Mouse (Mus musculus) left cerebral cortex, adult 11 months (tissue): ENCODE results near the gene Tnnt3.
A peak's percentile ranks its signal among the peaks of the same experiment; 100 is the strongest.

Source experiments
- DNase-seq: peaks from one replicate; pipeline ENCODE4 v3.0.0; 2022; ENCODE audit warnings: low spot score

The Tnnt3 gene

GRCm38 (mm10) chr7:142476795-142477452, 21.7 kb upstream of the Tnnt3 start:
- no peak for DNase-seq

GRCm38 (mm10) chr7:142478001-142478400, 20.6 kb upstream of the Tnnt3 start:
- DNase-seq: no peak

GRCm38 (mm10) chr7:142478574-142478973, 20.1 kb upstream of the Tnnt3 start:
- DNase-seq: no peak

GRCm38 (mm10) chr7:142479307-142479706, 19.3 kb upstream of the Tnnt3 start:
- no peak for DNase-seq

GRCm38 (mm10) chr7:142479886-142480285, 18.8 kb upstream of the Tnnt3 start:
- DNase-seq: no peak

- no peak for DNase-seq
Measured at GRCm38 (mm10) chr7:142480661-142481060, 18.0 kb upstream of the Tnnt3 start.

GRCm38 (mm10) chr7:142481186-142481567, 17.5 kb upstream of the Tnnt3 start:
- DNase-seq: no peak

GRCm38 (mm10) chr7:142481568-142482255, 16.9 kb upstream of the Tnnt3 start:
- no peak for DNase-seq

- DNase-seq: no peak
Measured at GRCm38 (mm10) chr7:142482256-142482609, 16.4 kb upstream of the Tnnt3 start.

GRCm38 (mm10) chr7:142483136-142483535, 15.5 kb upstream of the Tnnt3 start:
- DNase-seq: no peak

- DNase-seq: no peak
Measured at GRCm38 (mm10) chr7:142484780-142485179, 13.9 kb upstream of the Tnnt3 start.

- DNase-seq: no peak
Measured at GRCm38 (mm10) chr7:142486751-142487162, 11.9 kb upstream of the Tnnt3 start.

- no peak for DNase-seq
Measured at GRCm38 (mm10) chr7:142487341-142487859, 11.2 kb upstream of the Tnnt3 start.

GRCm38 (mm10) chr7:142488053-142488452, 10.6 kb upstream of the Tnnt3 start:
- no peak for DNase-seq

GRCm38 (mm10) chr7:142493535-142493934, 5.1 kb upstream of the Tnnt3 start:
- DNase-seq: no peak

- DNase-seq: no peak
Measured at GRCm38 (mm10) chr7:142496158-142496557, 2.5 kb upstream of the Tnnt3 start.

GRCm38 (mm10) chr7:142496800-142497199, 1.8 kb upstream of the Tnnt3 start:
- no peak for DNase-seq

GRCm38 (mm10) chr7:142497775-142498174, 861 bp upstream of the Tnnt3 start:
- peak; percentile 21 for DNase-seq

GRCm38 (mm10) chr7:142499010-142499721, 530 bp downstream of the Tnnt3 start:
- DNase-seq: no peak

GRCm38 (mm10) chr7:142500032-142500431, 1.4 kb downstream of the Tnnt3 start:
- DNase-seq: no peak

GRCm38 (mm10) chr7:142503206-142503605, 4.6 kb downstream of the Tnnt3 start:
- DNase-seq: no peak

- DNase-seq: no peak
Measured at GRCm38 (mm10) chr7:142505942-142506341, 7.3 kb downstream of the Tnnt3 start.

- DNase-seq: no peak
Measured at GRCm38 (mm10) chr7:142506501-142506900, 7.9 kb downstream of the Tnnt3 start.
